Mouse (Mus musculus) cerebellum, postnatal 36 days (tissue): ENCODE data around the gene Smyd5.
"Not testable (repeated sequence)": the region's sequence is repeated elsewhere in the genome, so short reads cannot be mapped to it uniquely, and the experiment has no call there.

Source experiments
- DNase-seq, 2 experiments: peaks; one replicate each; pipeline ENCODE4 v3.0.0; 2021 to 2022; ENCODE audit warnings: mixed read lengths in 2 of 2

The Smyd5 gene

DNA sequence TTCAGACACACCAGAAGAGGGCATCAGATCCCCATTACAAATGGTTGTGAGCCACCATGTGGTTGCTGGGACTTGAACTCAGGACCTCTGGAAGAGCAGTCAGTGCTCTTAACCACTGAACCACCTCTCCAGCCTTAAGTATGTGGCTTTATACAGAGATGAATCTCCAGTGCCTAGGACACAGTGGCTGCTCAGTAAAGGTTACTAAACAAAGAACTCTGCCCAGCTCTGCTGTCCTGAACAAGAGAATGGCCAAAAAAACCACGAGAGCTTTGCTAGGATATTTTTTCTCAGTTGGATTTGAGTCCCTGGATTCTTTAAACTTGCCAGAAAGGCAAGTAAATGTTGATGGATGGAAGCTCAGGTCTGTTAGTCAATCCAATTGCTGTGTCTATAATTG, 18.4 kb downstream of the Smyd5 start:
- not testable (repeated sequence) for DNase-seq

DNA sequence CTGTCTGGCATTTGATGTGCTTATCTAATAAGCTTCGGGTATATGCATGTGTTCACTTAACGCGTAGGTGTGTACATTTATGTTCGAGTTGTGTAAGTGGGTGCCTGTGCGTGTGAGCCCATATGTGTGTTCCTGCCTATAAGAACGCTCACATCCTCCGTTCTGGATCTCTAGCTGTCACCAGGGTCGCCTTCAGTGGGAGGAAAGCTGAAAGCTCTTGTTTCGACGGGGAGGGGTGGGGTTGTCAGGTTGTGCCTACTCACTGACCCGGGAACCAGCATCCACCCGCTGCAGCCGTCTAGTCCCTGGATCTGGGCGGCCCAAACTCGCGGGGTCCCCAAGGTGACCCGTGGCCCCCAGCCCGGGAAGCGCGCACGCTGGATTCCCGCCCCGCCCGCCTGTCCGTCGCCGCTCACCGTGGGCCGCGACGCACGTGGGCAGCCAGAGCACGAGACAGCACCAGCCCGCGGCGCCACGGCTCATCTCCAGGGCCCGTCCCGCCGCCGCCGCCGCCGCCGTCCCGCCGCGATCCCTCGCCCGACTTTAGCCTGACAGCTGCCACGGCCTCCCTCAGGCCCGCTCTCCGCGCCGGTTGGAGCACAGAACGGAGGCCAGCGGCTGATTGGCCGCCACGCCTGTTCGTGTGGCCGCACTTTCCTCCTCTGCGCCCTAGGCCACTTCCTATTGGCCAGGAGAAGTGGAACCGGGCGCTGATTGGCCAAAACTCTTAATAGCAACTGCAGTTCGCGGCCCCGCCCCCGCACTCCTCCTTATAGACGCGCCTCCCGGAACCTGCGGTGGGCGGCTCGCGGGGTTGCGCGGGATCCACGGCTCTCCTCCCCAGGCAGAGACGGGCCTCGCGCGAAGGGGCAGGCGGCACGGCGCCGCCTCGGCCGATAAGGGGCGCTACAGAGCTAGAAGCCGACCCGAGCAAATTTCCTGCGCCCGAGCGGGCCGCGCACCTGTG, 19.2 kb downstream of the Smyd5 start, which contains the start of gene Cct7:
Cct7 (plus strand) TSS at position 818 of the 967 bp plus-strand sequence.
- DNase-seq, result peak; percentile 97 to 98

DNA sequence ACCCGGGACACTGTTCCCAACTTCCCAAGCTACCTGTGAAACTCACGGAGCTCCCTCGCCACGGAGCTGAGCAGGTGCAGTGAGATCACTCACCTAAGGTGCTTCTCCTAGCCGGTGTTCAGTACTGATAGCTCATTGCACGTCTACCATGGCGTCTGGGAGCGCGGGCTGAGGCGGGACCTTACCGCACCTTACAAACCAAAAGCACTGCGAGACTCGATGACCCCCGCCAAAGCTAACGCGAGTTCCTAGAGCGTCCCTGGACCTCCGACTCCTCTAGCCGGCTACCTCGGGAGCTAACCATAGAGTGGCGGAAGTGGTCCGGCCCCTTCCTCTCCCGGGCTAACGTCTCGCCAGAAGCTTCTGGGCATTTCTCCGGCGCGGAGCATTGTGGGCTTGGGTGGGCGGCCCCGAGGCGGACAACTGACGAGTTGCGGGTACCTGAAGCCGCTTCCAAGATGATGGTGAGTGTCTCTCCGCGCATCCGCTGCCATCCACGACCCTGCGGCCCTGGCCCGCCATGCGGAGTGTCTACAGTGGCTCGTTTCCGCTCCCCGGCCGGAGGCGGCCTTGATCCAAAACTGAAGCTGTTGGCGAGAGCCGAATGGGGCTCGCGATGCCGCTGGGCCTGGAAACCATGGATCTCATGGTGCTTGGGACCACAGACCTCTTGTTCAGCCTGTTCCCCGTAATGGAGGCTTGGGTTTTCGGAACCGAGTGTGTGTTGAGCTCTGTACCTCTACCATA, 20.0 kb downstream of the Smyd5 start, which contains the start of gene Pradc1:
Pradc1 (minus strand) TSS at position 307 of the 747 bp plus-strand sequence.
- peak; percentile 97 to 98 for DNase-seq

DNA sequence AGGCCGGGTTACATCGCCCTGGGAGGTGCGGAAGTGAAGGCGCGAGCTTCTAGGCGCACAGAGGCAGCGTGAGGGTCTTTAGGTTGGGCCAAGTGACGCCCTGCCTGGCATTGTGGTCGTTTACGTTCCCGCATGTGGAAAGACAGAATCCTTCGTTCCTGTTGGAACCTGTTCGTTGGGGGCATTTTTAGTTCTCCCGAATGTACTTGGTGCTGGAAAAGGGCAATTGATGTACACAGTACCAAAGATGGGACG, 20.5 kb downstream of the Smyd5 start:
- DNase-seq, result no peak

DNA sequence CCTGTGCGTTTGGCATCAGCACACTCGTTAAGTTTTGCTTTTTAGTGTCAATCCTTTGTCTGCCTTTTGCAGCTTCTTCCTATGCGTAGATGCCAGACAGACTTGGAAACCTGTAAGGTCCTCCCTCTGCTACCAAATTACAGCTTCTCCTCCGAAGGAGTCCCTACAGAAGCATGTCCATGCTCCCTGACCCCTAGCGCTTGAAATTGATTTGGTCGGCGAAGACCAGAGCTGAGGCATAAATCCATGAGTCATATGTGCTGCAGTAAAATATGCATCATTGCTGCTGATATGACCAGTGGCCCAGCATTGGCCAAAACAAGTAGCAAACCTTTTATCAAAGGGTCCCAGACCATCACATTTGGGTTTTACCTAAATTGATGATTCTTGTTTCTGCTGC, 21.0 kb downstream of the Smyd5 start:
- no peak for DNase-seq

DNA sequence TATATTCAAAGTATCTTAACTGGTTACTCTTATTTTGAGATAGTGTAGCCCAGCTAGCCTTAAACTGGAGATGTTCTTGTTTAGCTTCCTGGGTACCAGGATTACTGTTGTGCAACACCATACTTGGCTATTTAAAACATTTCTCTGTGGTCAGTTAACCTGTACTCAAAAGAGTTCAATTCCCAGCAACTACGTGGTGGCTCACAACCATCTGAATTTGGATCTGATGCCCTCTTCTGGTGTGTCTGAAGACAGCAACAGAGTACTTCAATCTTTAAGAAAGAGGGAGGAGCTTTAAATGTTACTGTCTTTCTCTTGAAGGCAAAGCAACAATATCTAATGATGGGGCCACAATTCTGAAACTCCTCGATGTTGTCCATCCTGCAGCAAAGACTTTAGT, 27.8 kb downstream of the Smyd5 start:
- DNase-seq, result no peak

DNA sequence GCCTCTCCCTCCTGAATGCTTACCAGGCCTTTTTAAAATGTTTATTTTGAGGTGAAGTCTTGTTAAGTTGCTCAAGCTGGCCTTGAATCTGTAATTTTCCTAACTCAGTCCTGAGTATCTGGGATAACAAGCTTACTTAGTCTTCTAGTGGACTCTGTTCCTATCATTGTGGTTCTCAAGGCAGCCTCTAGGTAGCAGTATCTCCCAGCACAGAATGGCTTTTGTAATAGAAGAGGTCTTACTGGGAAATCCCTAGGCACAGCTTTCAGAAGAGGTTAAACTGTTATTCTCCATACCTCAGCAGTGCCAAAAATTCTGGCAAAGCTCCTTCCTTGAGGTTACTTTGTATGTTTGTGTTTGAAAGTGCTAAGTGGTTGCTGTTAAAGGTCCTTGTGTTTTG, 33.6 kb downstream of the Smyd5 start:
- peak in 1 of 2 experiments; percentile 36 for DNase-seq

DNA sequence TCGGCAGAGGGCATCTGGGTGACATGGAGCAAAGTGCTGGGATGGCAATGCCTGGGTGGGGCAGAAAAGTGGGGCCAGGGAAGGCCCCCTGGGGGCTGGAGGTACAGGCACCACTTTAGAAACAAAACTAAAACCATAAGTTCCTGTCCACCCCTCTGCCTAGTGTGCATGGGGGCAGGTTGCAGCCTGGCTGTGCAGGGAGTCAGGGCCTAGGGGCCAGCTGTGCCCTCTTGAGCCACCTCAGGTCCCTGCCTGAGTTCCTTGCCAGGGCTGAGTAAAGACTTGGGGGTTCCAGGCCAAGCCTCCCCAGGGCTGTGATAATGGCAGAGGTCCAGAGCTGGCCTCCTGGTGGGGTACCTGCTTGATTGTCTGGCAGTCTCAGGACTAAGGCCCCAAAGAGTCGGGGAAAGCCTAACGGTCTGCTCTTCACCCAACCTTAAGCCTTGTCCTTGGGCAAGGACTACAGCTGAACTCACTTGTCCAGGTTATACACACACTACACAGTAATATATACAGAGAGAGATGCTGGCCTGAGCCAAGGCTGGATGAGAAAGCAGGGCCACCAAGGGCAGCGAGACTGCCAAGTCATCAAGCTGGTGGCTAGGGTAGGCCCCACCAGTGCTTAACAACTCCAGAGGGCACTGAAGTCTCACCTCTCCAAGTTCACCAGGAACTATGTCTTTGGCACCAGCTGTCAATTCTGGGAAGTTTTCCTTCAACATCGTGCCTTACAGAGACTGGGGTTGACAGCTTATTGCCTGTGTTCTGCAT, 38.1 kb downstream of the Smyd5 start:
- DNase-seq, result no peak

DNA sequence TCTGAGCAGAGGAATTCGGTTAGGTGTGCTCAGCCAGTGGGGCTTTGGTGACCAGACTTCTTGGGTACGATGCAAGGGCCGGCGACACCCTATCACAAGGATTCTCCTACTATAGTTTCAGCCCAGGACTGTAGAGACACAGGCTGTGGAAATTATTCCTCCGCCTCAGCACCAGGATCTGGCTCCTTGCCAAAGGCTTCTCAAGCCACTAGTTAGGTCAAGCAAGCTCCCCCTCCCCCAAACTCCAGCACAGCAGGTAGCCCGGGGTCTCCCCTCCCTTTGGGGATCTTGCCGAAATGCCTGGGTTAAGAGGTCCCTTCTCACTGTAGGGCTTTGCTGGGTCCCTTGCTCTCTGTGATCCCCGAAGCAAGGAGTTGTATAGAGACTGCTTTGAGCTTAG, 40.2 kb downstream of the Smyd5 start:
- peak in 1 of 2 experiments; percentile 24 for DNase-seq

DNA sequence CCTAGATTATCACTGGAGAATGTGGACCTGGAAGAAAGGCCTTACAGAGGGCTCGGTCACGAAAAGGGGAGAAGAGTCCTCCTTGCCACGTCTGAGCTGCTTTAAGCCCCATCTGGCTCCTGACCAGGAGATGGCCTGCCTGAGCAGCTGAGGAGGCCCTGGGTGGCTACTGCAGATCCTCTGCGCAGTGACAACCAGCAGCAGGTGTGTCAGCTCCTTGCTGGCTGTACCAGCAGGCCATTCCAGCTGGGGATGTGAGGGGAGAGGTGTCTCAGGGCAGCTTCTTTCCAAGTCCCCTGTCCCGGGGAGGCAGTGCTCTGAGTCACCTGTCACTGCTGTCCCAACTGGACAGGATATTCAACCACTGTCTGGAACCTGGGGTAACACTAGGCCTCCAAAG, 40.8 kb downstream of the Smyd5 start:
- DNase-seq, result no peak

DNA sequence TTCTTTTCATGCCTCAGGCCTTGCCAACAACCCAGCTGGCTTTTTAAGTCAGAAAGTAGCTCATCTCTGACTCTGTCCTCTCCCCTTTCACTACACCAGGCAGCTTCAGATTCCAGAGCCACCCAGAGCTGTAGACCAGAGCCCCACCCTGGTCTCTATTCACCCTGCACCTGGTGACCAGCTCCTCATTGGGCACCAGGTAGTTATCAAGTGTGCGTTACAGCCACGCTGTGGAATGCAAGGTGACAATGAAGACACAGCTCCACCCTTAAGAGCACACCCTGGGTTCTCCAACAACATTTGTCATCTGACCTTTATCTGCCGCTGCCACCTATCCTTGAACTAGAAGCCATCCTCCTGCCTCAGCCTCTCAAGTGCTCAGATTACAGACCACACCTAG, 43.8 kb downstream of the Smyd5 start:
- no peak for DNase-seq

DNA sequence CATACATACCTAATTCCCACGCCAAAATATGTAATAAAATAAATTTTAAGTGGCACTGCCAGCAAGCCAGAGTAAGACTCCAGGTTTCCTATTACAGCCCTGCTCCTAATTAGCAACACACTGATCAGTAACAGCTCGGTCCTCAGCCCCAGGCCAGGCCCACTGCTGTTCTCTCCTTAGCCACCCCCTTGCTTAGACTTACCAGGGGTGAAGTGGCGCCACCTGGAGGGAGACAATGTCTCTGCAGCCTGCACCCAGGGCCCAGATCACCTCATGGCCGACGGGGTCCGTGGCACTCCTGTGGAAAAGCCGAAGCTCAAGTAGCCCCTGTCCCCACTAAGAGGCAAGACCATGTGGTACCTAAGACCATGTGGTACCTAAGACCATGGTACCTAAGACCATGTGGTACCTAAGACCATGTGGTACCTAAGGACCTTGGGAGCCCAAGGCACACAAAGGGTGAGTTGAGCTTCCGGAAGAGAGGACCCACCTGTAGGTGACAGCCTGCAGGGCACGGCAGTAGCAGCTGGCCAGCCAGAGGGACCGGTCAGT, 45.7 kb downstream of the Smyd5 start:
- DNase-seq, result peak in 1 of 2 experiments; percentile 50

DNA sequence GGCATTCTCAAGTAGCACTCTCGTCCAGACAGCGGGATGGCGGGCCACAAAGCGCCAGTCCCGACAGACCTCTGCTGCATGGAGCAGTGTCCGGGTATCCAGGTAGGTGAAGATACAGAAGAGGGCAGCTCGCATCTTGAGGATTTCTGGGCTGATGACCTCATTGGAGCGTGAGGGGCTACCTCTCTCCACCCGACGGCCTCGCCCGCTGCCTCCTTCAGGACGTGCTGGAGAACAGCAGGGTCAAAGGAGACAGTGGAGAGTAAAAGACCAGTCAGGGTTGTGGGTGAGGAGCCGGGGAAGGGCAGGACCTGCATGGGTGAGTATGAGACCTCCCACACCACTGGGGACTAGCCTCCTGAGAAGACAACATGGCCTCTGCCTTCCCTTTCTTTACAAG, 46.6 kb downstream of the Smyd5 start:
- no peak for DNase-seq

DNA sequence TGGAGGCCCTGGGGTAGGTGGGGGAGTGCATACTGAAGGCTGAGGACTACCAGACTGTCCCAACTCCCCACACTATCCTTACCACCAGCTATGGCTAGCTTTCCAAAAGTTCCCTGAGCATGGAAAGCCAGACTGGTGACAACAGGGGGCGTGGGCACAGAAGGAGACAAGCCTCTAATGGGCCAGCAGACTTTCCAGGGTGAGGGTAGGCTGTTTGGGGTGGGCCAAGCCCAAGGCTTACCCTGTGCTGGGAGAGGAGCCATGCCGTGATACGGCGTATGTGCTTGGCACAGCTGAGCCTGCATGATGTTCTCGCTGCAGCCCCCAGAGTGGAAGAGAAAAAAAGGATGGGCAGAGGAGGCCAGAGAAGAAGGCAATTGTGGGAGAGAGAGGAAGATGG, 48.2 kb downstream of the Smyd5 start:
- DNase-seq, result no peak

DNA sequence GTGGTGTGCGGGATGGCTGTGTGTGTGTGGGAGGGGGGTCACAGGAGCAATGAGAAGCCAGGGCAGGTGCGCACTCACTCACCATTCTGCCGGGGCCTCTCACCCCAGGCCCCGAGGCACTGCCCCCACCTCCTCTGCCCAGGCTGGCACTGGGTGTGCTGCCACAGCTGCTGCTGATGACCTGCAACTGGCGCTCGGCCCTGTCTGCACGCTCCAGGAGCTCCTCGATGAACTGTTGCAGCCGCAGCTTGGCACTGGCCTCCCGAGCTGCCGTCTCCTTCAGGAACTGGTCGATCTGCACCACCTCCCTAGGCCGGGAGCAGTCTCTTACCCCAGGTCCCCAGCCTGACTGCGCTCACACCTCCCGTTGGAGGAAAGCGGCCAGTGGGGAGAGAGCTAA, 48.9 kb downstream of the Smyd5 start:
- no peak for DNase-seq

DNA sequence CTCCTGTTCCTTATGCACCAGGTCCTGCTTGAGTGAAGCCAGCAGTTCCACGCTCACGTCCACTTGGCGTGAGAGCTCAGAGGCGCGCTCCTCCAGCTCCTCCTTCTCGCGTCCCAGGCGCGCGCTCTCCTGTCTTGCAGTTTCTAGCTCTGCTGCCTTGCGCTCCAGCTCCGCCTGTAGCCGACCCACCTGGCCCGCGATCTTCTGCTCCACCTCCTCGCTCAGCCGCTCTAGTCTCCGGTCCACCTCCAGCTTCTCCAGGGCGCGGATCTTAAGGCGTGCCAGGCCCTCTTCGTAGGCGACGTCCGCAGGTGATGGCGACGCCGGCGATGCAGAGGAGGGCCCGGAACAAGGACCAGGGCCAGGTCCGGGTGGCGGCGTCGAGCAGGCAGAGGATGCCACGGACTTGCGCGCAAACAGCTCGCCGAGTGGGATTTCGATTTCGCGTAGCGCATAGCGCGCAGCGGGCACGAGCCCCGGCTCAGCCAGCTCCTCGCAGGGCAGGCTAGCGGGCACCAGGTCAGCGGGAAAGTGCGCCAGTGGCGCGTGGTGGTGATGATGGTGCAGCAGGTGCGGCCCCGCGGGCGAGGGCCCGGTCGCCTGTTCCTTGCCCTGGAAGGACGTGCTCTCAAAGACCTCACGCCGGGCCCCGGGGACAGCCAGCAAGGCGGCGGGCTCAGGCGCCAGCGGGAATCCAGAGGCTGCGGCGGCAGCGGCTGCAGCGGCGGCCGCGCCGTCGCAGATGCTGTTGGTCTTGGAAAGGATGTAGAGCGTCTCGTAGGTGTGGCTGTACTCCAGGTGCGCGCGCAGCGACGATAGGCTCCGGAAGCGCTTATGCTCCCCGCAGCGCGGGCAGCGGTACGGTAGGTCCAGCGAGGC, 52.3 kb downstream of the Smyd5 start:
- DNase-seq, result peak; percentile 42 to 44

DNA sequence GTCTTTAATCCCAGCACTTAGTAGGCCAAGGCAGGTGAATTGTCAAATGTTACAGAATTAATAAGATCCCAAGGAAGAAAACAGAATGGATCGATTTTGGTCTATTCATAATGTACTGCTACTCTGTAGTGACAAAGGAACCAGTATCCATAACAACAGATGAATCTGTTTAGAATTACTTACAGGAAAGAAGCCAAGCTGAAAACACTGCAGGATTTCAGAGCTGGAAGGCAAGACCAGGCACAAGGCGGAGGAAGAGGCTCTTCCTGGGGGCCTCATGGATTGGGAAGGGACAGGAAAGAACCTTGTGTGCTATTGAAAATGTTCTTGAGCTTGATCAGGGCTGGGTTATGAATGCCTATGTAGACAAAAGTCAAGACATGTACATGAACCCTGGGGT, 53.9 kb downstream of the Smyd5 start:
- DNase-seq, result no peak

DNA sequence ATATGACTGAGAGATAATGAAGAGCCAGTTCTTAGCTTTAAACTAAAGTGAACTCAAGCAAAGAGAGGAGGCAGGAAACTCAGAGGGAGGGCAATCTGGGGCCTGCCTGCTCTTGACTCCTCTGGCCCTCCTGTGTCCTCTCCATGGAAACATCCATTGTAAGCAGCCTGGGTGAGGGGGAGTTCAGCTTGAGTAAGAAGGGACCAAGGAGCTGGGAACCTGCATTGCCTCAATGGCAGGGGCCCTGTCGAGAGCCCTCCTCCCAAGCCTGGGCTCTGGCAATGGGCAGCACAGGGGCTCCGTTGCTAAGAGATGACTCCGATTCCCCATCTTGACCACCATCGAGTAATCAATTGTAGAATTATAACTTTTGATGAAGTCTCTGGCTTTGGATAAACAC, 56.7 kb downstream of the Smyd5 start:
- no peak for DNase-seq

DNA sequence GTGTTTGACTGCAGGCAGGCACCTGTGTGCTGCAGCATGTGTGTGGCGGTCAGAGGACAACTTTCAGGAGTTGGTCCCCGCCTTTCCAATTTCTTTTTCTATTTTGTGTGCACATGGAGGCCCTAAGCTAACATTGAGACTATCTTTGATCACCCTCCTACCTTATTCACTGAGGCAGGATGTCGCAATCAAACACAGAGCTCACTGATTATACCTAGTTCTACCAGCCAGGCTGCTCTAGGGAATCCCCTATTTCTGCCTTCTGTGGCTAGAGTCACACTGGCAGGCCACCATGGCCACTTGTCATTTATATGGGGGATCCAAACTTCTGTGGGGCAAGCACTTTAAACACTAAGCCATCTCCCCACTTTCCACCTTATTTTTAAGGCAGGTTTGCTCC, 57.9 kb downstream of the Smyd5 start:
- DNase-seq, result no peak

DNA sequence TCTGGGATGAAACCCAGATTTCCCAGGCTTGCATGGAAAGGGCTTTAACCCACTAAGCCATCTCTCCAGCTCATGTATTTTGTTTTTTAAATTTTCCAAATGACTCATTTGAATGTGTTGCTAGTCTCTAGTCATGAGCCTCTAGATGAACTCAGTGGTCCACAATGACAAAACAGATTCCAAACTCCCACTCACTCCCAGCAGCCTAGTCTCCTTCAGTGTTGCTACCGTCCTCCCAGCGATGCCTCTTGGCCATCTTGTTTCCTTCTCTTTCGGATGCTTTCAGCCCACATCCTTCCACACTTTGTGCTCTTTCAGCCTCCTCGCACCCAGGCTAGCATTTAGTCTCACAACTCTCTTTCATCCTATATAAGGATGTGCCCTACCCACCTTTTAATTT, 58.5 kb downstream of the Smyd5 start:
- no peak for DNase-seq

DNA sequence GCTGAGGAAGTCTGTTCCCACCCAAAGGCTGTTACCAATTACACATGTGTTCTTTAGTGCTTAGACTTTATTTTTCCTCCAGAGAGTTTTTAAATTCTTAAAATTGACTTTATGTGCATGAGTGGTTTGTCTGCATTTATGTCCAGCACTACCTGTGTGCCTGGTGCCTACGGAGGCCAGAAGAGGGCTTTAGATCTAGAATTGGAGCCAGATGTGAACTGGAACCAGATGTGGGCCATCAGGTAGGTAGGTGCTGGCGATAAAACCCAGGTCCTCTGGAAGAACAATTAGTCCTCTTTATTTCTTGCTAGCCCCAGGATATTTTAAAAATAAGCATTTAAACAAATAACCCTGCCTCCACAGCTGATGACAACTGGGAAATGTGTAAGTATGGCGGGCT, 59.8 kb downstream of the Smyd5 start:
- no peak for DNase-seq
